Mouse (Mus musculus) intestine, embryonic 16.5 days (tissue): ENCODE measurements around the gene Ccdc93. TPM values are rescaled to one million over a fixed set of nuclear protein-coding genes. Genes with fewer than 3 reads are reported as not detected.

Experiments used
- ATAC-seq: fragments of 200-750 bp; cut with Nextera tagmentation; 2 replicates; pipeline ENCODE4 v1.8.0; 2017; ENCODE audit warnings: moderate TSS enrichment, moderate library complexity
- H3K27ac ChIP-seq: fragments of 300-500 bp; sonication (generic); 2 replicates; pipeline ENCODE4 v1.5.1; 2014; ENCODE audit warnings: mild to moderate bottlenecking, low read length
- H3K27me3 ChIP-seq: fragments of 300-500 bp; sonication (generic); replicated peaks from 2 replicates; pipeline ENCODE4 v1.6.1; 2014; ENCODE audit warnings: low read length, control low read depth, mixed read lengths; ENCODE audit not compliant: control insufficient read depth, insufficient read depth
- H3K36me3 ChIP-seq: fragments of 300-500 bp; sonication (generic); 2 replicates; pipeline ENCODE4 v1.6.1; 2014; ENCODE audit warnings: low read length, control low read depth; ENCODE audit not compliant: control insufficient read depth, insufficient read depth
- H3K4me1 ChIP-seq: fragments of 300-500 bp; sonication (generic); 2 replicates; pipeline ENCODE4 v1.6.1; 2014; ENCODE audit warnings: low read length, control low read depth, mixed read lengths; ENCODE audit not compliant: control insufficient read depth, insufficient read depth
- H3K4me2 ChIP-seq: fragments of 300-500 bp; sonication (generic); 2 replicates; pipeline ENCODE4 v1.6.1; 2014; ENCODE audit warnings: low read depth, low read length, control low read depth
- H3K4me3 ChIP-seq: fragments of 300-500 bp; sonication (generic); 2 replicates; pipeline ENCODE4 v1.5.1; 2014; ENCODE audit warnings: mild to moderate bottlenecking, low read length
- H3K9ac ChIP-seq: fragments of 300-500 bp; sonication (generic); 2 replicates; pipeline ENCODE4 v1.6.1; 2014; ENCODE audit warnings: low read depth, low read length
- H3K9me3 ChIP-seq: fragments of 300-500 bp; sonication (generic); 2 replicates; pipeline ENCODE4 v1.6.1; 2016; ENCODE audit warnings: low read length, control low read depth; ENCODE audit not compliant: control insufficient read depth
- WGBS: fragments of 180-500 bp; shearing (Covaris S2); extraction: QIAGEN DNeasy Blood & Tissue Kit; methylation state at CpG from one replicate; pipeline ENCODE4 v1.1.7; 2014; 5-methylcytosine and 5-hydroxymethylcytosine counted together
- polyA plus RNA-seq: library from polyadenylated mRNA; unstranded; fragments of >200 nt; fragmentation: Nextera tagmentation; extraction: Ambion mirVana; gene quantifications from 2 replicates; pipeline ENCODE4 v1.2.1, GENCODE M21; 2015

The Ccdc93 gene
- polyA plus RNA-seq, 1 experiment from 2014 or later, result 10.7 TPM

DNA sequence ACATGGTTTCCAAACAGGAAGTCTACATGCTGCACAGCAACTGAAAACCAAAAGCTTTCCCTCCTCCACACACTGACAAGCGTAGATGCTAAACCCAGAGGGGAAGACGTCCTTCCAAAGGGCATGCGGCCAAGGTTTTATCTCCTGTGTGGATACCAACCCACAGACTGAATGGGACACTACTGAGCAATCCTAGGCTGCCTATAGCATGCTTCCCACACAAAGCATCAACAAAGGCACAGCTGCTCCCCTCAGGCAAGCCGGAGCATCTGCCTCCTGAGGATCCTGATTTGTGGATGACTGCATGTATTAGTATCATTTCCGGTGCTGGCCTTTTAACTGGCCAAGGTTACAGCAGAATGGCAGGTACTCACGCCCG is 120.6 kb downstream of the Ccdc93 start:
- Histone ChIP-seq H3K4me3 (no peak overlapping the region), H3K27ac (no peak overlapping the region), H3K4me2 (no peak overlapping the region), H3K9me3 (no peaks in the 10 kb centered on the region), H3K27me3 (no peaks in the 10 kb centered on the region), H3K9ac (no peak overlapping the region), H3K36me3 (peaks cover 24% of the 10 kb centered on the region), H3K4me1 (no peaks in the 10 kb centered on the region)
- 92% methylated on average over 7 of the region's 7 CpGs for WGBS
- no peak for ATAC-seq

Other genes starting within 250 kb of the Ccdc93 start
- 24.5 and 25.1 TPM in 2 replicates for gene Insig2, start 98.5 kb upstream of the Ccdc93 start, polyA plus RNA-seq
- 0.23 and 0.33 TPM in 2 replicates for gene Htr5b, start 97.4 kb downstream of the Ccdc93 start, polyA plus RNA-seq
- 43.5 and 55.9 TPM in 2 replicates for gene Ddx18, start 136.9 kb downstream of the Ccdc93 start, polyA plus RNA-seq